In the genomic region with DNA sequence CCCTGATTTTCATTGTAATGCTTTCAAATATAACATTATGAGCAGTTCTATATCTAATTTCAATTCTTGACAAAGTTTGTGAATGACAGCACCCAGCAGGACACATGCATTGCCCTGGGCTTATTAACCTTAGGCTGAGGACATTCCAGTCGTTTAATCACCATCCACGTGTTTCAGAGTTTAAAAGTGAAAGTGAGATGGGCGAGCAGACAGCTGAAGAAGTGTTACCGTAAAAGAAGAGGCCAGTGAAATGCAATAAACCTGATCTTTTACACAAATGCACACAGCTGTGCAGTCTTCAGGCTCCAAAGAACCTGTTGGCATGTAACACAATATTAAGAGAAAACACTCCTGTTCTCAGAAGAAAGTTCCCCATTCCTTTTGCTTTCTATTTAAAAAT, we compare ENCODE assay signal across 19 mouse cellular contexts.
A peak's percentile ranks its signal among the peaks of the same experiment; 100 is the strongest.
DNase-seq lines count a peak whose midpoint lies in the region; ATAC-seq lines count a peak whose summit lies in the region.
"Had no signal": no experiment of that assay in that cellular context is flagged by ENCODE, and none has a peak within 500 bp of the region (broad histone marks: within the 10 kb centered on the region; RNA-seq: fewer than 3 reads in every experiment).

No protein-coding gene starts in this region.

- H3K27ac ChIP-seq in kidney, embryonic 14.5 days (ENCODE audit: low read depth, low read length) = no peak overlapping the region
- H3K27ac ChIP-seq in intestine, embryonic 16.5 days (ENCODE audit: low read length) = no peak overlapping the region
- H3K27ac ChIP-seq: embryonic facial prominence, embryonic 13.5 days; forebrain, embryonic 13.5 days; hindbrain, embryonic 15.5 days; left cerebral cortex, adult 2 months; liver, embryonic 12.5 days; macrophage had no signal

- H3K4me3 ChIP-seq in kidney, embryonic 14.5 days (ENCODE audit: low read length) = no peak overlapping the region
- no peak overlapping the region for H3K4me3 ChIP-seq in intestine, embryonic 16.5 days (ENCODE audit: low read length)
- H3K4me3 ChIP-seq: embryonic facial prominence, embryonic 13.5 days; forebrain, embryonic 13.5 days; hindbrain, embryonic 15.5 days; left cerebral cortex, adult 2 months; liver, embryonic 12.5 days had no signal

- no peaks in the 10 kb centered on the region for H3K9me3 ChIP-seq in kidney, embryonic 14.5 days (ENCODE audit: control insufficient read depth, low read length)
- H3K9me3 ChIP-seq in intestine, embryonic 16.5 days (ENCODE audit: control insufficient read depth, low read length) = no peaks in the 10 kb centered on the region
- H3K9me3 ChIP-seq: embryonic facial prominence, embryonic 13.5 days; forebrain, embryonic 13.5 days; hindbrain, embryonic 15.5 days; liver, embryonic 12.5 days had no signal

- no peaks in the 10 kb centered on the region for H3K27me3 ChIP-seq in kidney, embryonic 14.5 days (ENCODE audit: control insufficient read depth, insufficient read depth, low read length)
- H3K27me3 ChIP-seq in intestine, embryonic 16.5 days (replicated peaks; ENCODE audit: control insufficient read depth, insufficient read depth, low read length) = no peaks in the 10 kb centered on the region
- H3K27me3 ChIP-seq: embryonic facial prominence, embryonic 13.5 days; forebrain, embryonic 13.5 days; hindbrain, embryonic 15.5 days; liver, embryonic 12.5 days had no signal

- H3K4me2 ChIP-seq in kidney, embryonic 14.5 days (replicated peaks; ENCODE audit: low read depth, low read length) = no peak overlapping the region; the same call in 1 of the 2 replicates
- peak overlapping the region; percentile 20 for H3K4me2 ChIP-seq in intestine, embryonic 16.5 days (ENCODE audit: low read depth, low read length)
- H3K4me2 ChIP-seq: embryonic facial prominence, embryonic 13.5 days; forebrain, embryonic 13.5 days; hindbrain, embryonic 15.5 days; liver, embryonic 12.5 days had no signal

- DNase-seq in embryo, embryonic 11 days = peak; percentile 4
- no peak for DNase-seq in embryo, embryonic 9.5 days (ENCODE audit: extremely low spot score)
- DNase-seq in kidney, postnatal 10 days = no peak
- DNase-seq in A20 (ENCODE audit: low read depth, low spot score) = peak; percentile 36
- no peak for DNase-seq in cerebellum, postnatal 25 days
- DNase-seq in adrenal gland, postnatal 10 days = no peak
- DNase-seq: cerebellum, adult 8-10 months; gastrocnemius, postnatal 36 days; right cerebral cortex, adult 18-20 months; thymus, adult 2 months had no signal

- WGBS in kidney, embryonic 14.5 days = 23% methylated on average over 4 of the region's 4 CpGs
- WGBS in intestine, embryonic 16.5 days = 30% methylated on average over 4 of the region's 4 CpGs

- H3K9ac ChIP-seq in kidney, embryonic 14.5 days (ENCODE audit: low read depth, low read length) = no peak overlapping the region
- no peak overlapping the region for H3K9ac ChIP-seq in intestine, embryonic 16.5 days (ENCODE audit: low read depth, low read length)
- H3K9ac ChIP-seq: embryonic facial prominence, embryonic 13.5 days; forebrain, embryonic 13.5 days; hindbrain, embryonic 15.5 days; liver, embryonic 12.5 days had no signal

- H3K4me1 ChIP-seq in kidney, embryonic 14.5 days (ENCODE audit: control insufficient read depth, insufficient read depth, low read length) = 0 out of 2 replicates have a peak, but pooled peaks cover 4% of the 10 kb centered on the region
- H3K4me1 ChIP-seq in intestine, embryonic 16.5 days (ENCODE audit: control insufficient read depth, insufficient read depth, low read length) = no peaks in the 10 kb centered on the region
- H3K4me1 ChIP-seq: embryonic facial prominence, embryonic 13.5 days; forebrain, embryonic 13.5 days; hindbrain, embryonic 15.5 days; liver, embryonic 12.5 days had no signal

- no peaks in the 10 kb centered on the region for H3K36me3 ChIP-seq in kidney, embryonic 14.5 days (ENCODE audit: control insufficient read depth, insufficient read depth, low read length)
- H3K36me3 ChIP-seq in intestine, embryonic 16.5 days (ENCODE audit: control insufficient read depth, insufficient read depth, low read length) = no peaks in the 10 kb centered on the region
- H3K36me3 ChIP-seq: embryonic facial prominence, embryonic 13.5 days; hindbrain, embryonic 15.5 days; liver, embryonic 12.5 days had no signal

- ATAC-seq in kidney, embryonic 14.5 days (ENCODE audit: low FRiP score, low TSS enrichment) = peak; percentile 83
- ATAC-seq in intestine, embryonic 16.5 days = no peak
- ATAC-seq: forebrain, embryonic 13.5 days; liver, embryonic 12.5 days; midbrain, embryonic 16.5 days had no signal

Comparison
In these comparisons a context has a peak if more than half of its experiments do, and no peak if none do; other contexts are left out.
1. DNase-seq: peak in embryo, embryonic 11 days (single experiment) and A20 (single experiment); none in embryo, embryonic 9.5 days (single experiment), kidney, postnatal 10 days (single experiment), cerebellum, postnatal 25 days (0 of 2) and adrenal gland, postnatal 10 days (single experiment).